Mouse (Mus musculus) midbrain, embryonic 12.5 days (tissue): ENCODE data around the gene Lce3a. TPM values are rescaled to one million over a fixed set of nuclear protein-coding genes. Genes with fewer than 3 reads are reported as not detected.

Experiments
- polyA plus RNA-seq: library from polyadenylated mRNA; unstranded; fragments of >200 nt; fragmentation: Nextera tagmentation; extraction: Ambion mirVana; gene quantifications from 2 replicates; pipeline ENCODE4 v1.2.1, GENCODE M21; 2016

The Lce3a gene
- polyA plus RNA-seq, 1 experiment from 2014 or later = not detected

Other genes with a start within 250 kb of the Lce3a start
- not detected in 2 replicates for gene Lce1c, start 247.0 kb downstream of the Lce3a start, polyA plus RNA-seq
- not detected in 2 replicates for gene Lce1d, start 239.0 kb downstream of the Lce3a start, polyA plus RNA-seq
- not detected in 2 replicates for gene Lce1e, start 217.2 kb downstream of the Lce3a start, polyA plus RNA-seq
- gene Lce1f, start 205.9 kb downstream of the Lce3a start, polyA plus RNA-seq = not detected in 2 replicates
- not detected in 2 replicates for gene Gm38119, start 187.1 kb downstream of the Lce3a start, polyA plus RNA-seq
- gene Lce1g, start 173.9 kb downstream of the Lce3a start, polyA plus RNA-seq = not detected in 2 replicates
- not detected in 2 replicates for gene Lce1h, start 161.2 kb downstream of the Lce3a start, polyA plus RNA-seq
- not detected in 2 replicates for gene Lce1i, start 147.3 kb downstream of the Lce3a start, polyA plus RNA-seq
- gene Lce1j, start 135.7 kb downstream of the Lce3a start, polyA plus RNA-seq = not detected in 2 replicates
- not detected in 2 replicates for gene Lce1k, start 118.3 kb downstream of the Lce3a start, polyA plus RNA-seq
- not detected in 2 replicates for gene Kprp, start 99.0 kb downstream of the Lce3a start, polyA plus RNA-seq
- gene Lce1l, start 74.9 kb downstream of the Lce3a start, polyA plus RNA-seq = not detected in 2 replicates
- gene 2310050C09Rik, start 56.0 kb downstream of the Lce3a start, polyA plus RNA-seq = not detected in 2 replicates
- not detected in 2 replicates for gene Lce3b, start 6.7 kb upstream of the Lce3a start, polyA plus RNA-seq
- not detected in 2 replicates for gene Lce3c, start 18.3 kb upstream of the Lce3a start, polyA plus RNA-seq
- not detected in 2 replicates for gene Lce3d, start 31.2 kb upstream of the Lce3a start, polyA plus RNA-seq
- not detected in 2 replicates for gene Lce3e, start 40.8 kb upstream of the Lce3a start, polyA plus RNA-seq
- gene Lce3f, start 66.0 kb upstream of the Lce3a start, polyA plus RNA-seq = not detected in 2 replicates
- gene Crct1, start 89.5 kb upstream of the Lce3a start, polyA plus RNA-seq = 0.34 and 0.56 TPM in 2 replicates
- not detected in 2 replicates for gene Lce1m, start 92.8 kb upstream of the Lce3a start, polyA plus RNA-seq
- not detected in 2 replicates for gene Gm4858, start 142.6 kb upstream of the Lce3a start, polyA plus RNA-seq
- gene Crnn, start 218.6 kb upstream of the Lce3a start, polyA plus RNA-seq = not detected in 2 replicates